Mouse (Mus musculus): ENCODE data around the gene Vrk2. TPM values are rescaled to one million over a fixed set of nuclear protein-coding genes. Genes with fewer than 3 reads are reported as not detected.

Gene Vrk2
- polyA plus RNA-seq, 1 experiment from 2014 or later = 23.8 TPM

GRCm38 (mm10) chr11:26451228-26451627, 142.6 kb downstream of the Vrk2 start:
- WGBS = 93% methylated on average over 2 of the region's 2 CpGs
- H3K4me3 ChIP-seq = no peak overlapping the region
- H3K4me1 ChIP-seq = no peaks in the 10 kb centered on the region
- ATAC-seq (ENCODE audit: borderline replicate concordance, extremely low read depth, low FRiP score, low TSS enrichment) = no peak
- H3K27ac ChIP-seq = no peak overlapping the region
- H3K9ac ChIP-seq = no peak overlapping the region
- no peaks in the 10 kb centered on the region for H3K36me3 ChIP-seq
- H3K4me2 ChIP-seq = no peak overlapping the region
- H3K27me3 ChIP-seq = no peaks in the 10 kb centered on the region
- H3K9me3 ChIP-seq = no peaks in the 10 kb centered on the region

GRCm38 (mm10) chr11:26450636-26451035, 143.2 kb downstream of the Vrk2 start:
- Histone ChIP-seq H3K36me3 (no peaks in the 10 kb centered on the region), H3K27ac (no peak overlapping the region), H3K9ac (no peak overlapping the region), H3K9me3 (no peaks in the 10 kb centered on the region), H3K4me1 (no peaks in the 10 kb centered on the region), H3K4me3 (no peak overlapping the region), H3K4me2 (no peak overlapping the region), H3K27me3 (no peaks in the 10 kb centered on the region)
- ATAC-seq (ENCODE audit: borderline replicate concordance, extremely low read depth, low FRiP score, low TSS enrichment) = no peak
- 86% methylated on average over 1 of the region's 1 CpGs for WGBS

- WGBS = 78% methylated on average over 3 of the region's 3 CpGs
- no peak for ATAC-seq (ENCODE audit: borderline replicate concordance, extremely low read depth, low FRiP score, low TSS enrichment)
- Histone ChIP-seq H3K9me3 (no peaks in the 10 kb centered on the region), H3K9ac (no peak overlapping the region), H3K4me1 (no peaks in the 10 kb centered on the region), H3K4me2 (no peak overlapping the region), H3K36me3 (no peaks in the 10 kb centered on the region), H3K27me3 (no peaks in the 10 kb centered on the region), H3K4me3 (no peak overlapping the region), H3K27ac (no peak overlapping the region)
These were observed 144.0 kb downstream of the Vrk2 start for GRCm38 (mm10) chr11:26449789-26450188.

GRCm38 (mm10) chr11:26444374-26444773, 149.4 kb downstream of the Vrk2 start:
- no peak for ATAC-seq (ENCODE audit: borderline replicate concordance, extremely low read depth, low FRiP score, low TSS enrichment)
- Histone ChIP-seq H3K27me3 (no peaks in the 10 kb centered on the region), H3K36me3 (no peaks in the 10 kb centered on the region), H3K9ac (no peak overlapping the region), H3K4me3 (no peak overlapping the region), H3K27ac (no peak overlapping the region), H3K4me1 (no peaks in the 10 kb centered on the region), H3K4me2 (no peak overlapping the region), H3K9me3 (no peaks in the 10 kb centered on the region)

GRCm38 (mm10) chr11:26441121-26441520, 152.7 kb downstream of the Vrk2 start:
- H3K9me3 ChIP-seq = no peaks in the 10 kb centered on the region
- H3K4me3 ChIP-seq = no peak overlapping the region
- no peaks in the 10 kb centered on the region for H3K4me1 ChIP-seq
- no peaks in the 10 kb centered on the region for H3K36me3 ChIP-seq
- 59% methylated on average over 1 of the region's 1 CpGs for WGBS
- no peaks in the 10 kb centered on the region for H3K27me3 ChIP-seq
- H3K9ac ChIP-seq = no peak overlapping the region
- no peak overlapping the region for H3K27ac ChIP-seq
- no peak overlapping the region for H3K4me2 ChIP-seq
- ATAC-seq (ENCODE audit: borderline replicate concordance, extremely low read depth, low FRiP score, low TSS enrichment) = no peak

GRCm38 (mm10) chr11:26437818-26438217, 156.0 kb downstream of the Vrk2 start:
- ATAC-seq (ENCODE audit: borderline replicate concordance, extremely low read depth, low FRiP score, low TSS enrichment) = no peak
- no peak overlapping the region for H3K4me3 ChIP-seq
- no peak overlapping the region for H3K9ac ChIP-seq
- WGBS = 83% methylated on average over 13 of the region's 13 CpGs
- no peak overlapping the region for H3K4me2 ChIP-seq
- no peaks in the 10 kb centered on the region for H3K9me3 ChIP-seq
- H3K36me3 ChIP-seq = no peaks in the 10 kb centered on the region
- no peaks in the 10 kb centered on the region for H3K27me3 ChIP-seq
- no peak overlapping the region for H3K27ac ChIP-seq
- no peaks in the 10 kb centered on the region for H3K4me1 ChIP-seq

GRCm38 (mm10) chr11:26434229-26434628, 159.6 kb downstream of the Vrk2 start:
- no peak for ATAC-seq (ENCODE audit: borderline replicate concordance, extremely low read depth, low FRiP score, low TSS enrichment)
- no peak overlapping the region for H3K27ac ChIP-seq
- H3K4me1 ChIP-seq = no peaks in the 10 kb centered on the region

GRCm38 (mm10) chr11:26421472-26421871, 172.3 kb downstream of the Vrk2 start:
- no peaks in the 10 kb centered on the region for H3K36me3 ChIP-seq
- H3K9ac ChIP-seq = no peak overlapping the region
- WGBS = 74% methylated on average over 2 of the region's 2 CpGs
- ATAC-seq (ENCODE audit: borderline replicate concordance, extremely low read depth, low FRiP score, low TSS enrichment) = no peak
- H3K27ac ChIP-seq = no peak overlapping the region
- H3K27me3 ChIP-seq = no peaks in the 10 kb centered on the region
- no peak overlapping the region for H3K4me3 ChIP-seq
- H3K4me2 ChIP-seq = no peak overlapping the region
- no peaks in the 10 kb centered on the region for H3K9me3 ChIP-seq
- H3K4me1 ChIP-seq = no peaks in the 10 kb centered on the region

More at GRCm38 (mm10) chr11:26434229-26434628, 159.6 kb downstream of the Vrk2 start:
- H3K9ac ChIP-seq = no peak overlapping the region
- no peak overlapping the region for H3K4me3 ChIP-seq
- H3K36me3 ChIP-seq = no peaks in the 10 kb centered on the region
- H3K27me3 ChIP-seq = no peaks in the 10 kb centered on the region
- no peak overlapping the region for H3K4me2 ChIP-seq
- no peaks in the 10 kb centered on the region for H3K9me3 ChIP-seq

Other genes starting within 250 kb of the Vrk2 start
- gene Fancl, start 207.9 kb downstream of the Vrk2 start, polyA plus RNA-seq (2015; fragmentation: Nextera tagmentation; extraction: Ambion mirVana) = 33.3 and 35.4 TPM in 2 replicates
- gene Gm6899, start 758 bp downstream of the Vrk2 start, polyA plus RNA-seq (2015; fragmentation: Nextera tagmentation; extraction: Ambion mirVana) = 0.28 TPM in 1 of 2 replicates, not detected in the other